Mouse (Mus musculus) testis, postnatal 10 days (tissue): ENCODE measurements at regions not wholly inside any gene's neighbourhood (a gene's known extent, or its start where the extent isn't known, plus 50 kb on each side); places are given as distances from the start of the nearest gene placed in this dataset.

Source experiments
- DNase-seq: peaks from one replicate; pipeline ENCODE4 v3.0.0; 2021; ENCODE audit warnings: low spot score

DNA sequence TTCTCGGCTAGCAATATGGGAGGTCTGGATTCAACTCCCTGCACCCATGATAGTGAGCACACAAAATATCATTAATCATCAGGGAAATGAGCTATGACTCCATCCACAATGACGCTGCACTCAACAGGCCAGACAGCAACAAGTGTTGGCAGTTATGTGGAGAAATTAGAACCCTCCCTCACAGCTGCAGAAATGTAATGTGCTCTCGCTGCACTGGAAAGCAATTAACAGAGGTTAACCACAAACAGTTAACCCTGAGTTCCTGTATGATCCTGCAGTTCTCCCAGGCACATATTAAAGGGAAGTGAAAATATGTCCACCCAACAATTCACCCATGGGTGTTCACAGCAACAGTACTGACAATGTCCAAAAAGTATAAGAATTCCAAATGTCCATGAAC, 54.0 kb upstream of the Jade2 start:
- no peak for DNase-seq

GRCm38 (mm10) chr11:51915656-51916032, 51.8 kb upstream of the Cdkn2aipnl start:
- DNase-seq, result no peak

DNA sequence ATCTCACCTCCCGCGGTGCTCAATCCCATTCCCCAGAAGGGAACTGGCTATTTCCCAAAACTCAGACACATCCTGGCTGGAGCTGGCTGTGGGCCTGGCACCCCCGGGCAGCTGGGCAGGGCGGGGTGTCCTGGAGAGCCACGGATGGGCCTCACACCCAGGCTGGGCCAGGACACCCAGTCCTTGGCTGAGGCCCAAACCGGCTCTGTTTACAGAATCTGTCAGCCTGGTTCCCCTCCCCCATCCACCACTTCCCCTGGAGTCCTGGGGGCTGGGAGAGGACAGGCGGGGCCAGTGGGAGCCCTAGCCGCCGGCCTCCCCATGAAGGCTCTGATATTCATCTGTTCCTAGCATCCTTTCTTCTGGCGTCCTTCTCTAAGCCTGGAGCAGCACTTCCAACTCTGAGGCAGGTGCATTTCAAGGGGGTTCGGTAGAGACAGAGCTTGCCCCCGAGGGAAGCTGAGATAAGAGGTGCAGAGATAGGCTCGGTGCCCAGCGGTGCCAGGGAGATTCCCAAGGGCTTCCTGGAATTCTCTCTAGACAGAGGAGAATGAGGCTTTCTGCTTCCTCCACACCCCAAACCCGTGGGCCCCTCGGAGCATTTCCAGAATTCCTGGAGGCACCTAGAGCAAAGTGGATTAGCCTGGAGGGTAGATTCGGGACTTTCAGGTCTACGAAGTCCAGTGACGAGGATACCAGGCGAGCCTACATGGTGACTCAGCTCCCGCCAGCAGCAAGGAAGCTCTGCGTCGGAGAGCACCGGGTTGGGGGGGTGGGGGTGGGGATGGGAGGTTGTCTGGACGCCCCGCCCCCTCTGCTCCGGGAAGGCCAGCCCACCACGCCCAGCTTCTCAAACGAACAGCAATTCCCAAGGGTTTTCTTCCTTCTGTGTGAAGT, 51.2 kb upstream of the Cdkn2aipnl start:
- DNase-seq, result peak; percentile 93
